Mouse (Mus musculus) lung, postnatal 10 days (tissue): Measurements from ENCODE around the gene Arsb.
A peak's percentile ranks its signal among the peaks of the same experiment; 100 is the strongest.
"Not testable (repeated sequence)": the region's sequence is repeated elsewhere in the genome, so short reads cannot be mapped to it uniquely, and the experiment has no call there.

ENCODE experiments used
- DNase-seq: peaks from one replicate; pipeline ENCODE4 v3.0.0; 2021

Gene Arsb

GRCm38 (mm10) chr13:93792945-93793642 lies 21.7 kb downstream of the Arsb start:
- DNase-seq, result peak; percentile 76

DNA sequence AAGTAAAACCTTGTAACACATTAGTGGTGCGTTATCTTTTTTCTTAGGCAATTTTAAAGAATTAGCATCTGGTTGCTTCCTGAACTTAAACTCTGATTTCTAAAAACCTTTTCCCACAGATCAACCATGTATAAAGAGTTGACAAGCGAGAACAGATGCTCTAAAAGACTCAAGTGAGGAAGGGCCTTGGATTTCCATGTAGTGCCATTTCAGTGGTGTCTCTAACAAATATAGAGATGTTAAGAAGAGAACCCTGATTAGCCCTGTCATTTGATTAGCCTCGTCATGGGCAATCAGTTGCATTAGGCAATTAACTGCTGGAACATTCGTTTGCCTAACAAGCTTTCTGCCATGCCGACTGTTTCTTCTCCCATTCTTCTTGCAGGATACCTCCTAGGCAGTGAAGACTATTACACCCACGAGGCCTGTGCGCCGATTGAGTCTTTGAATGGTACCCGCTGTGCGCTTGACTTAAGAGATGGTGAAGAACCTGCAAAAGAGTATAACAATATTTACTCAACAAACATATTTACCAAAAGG lies 22.3 kb downstream of the Arsb start:
- no peak for DNase-seq

DNA sequence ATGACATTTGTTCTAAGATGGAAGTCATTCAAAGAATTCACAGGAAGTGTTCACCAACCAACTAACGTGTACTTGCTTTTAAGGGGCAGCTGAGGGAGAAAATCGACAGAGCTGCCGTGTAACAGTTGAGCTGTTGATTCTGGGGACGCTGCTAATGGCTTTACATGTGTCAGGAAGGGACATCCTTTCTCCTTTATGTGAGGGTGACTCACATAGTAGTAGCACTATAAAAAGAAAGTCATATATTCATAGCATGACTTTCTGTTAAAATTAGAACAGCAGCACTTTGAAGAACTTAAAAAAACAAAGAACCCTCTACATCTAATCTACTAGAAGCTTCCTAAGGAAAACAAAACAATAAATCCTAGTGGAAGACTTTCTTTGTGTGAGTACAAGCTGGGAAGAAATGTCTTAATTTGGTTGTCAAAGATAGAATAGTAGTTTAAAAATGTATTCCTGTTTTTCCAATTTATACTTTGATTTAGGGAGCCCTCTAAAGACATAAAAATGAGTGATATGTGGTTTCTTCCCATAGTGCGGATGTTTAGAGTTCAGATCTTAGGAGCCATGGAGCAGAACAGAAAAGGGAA lies 25.7 kb downstream of the Arsb start:
- no peak for DNase-seq

- not testable (repeated sequence) for DNase-seq
Observed at GRCm38 (mm10) chr13:93810311-93810710, 38.9 kb downstream of the Arsb start.

DNA sequence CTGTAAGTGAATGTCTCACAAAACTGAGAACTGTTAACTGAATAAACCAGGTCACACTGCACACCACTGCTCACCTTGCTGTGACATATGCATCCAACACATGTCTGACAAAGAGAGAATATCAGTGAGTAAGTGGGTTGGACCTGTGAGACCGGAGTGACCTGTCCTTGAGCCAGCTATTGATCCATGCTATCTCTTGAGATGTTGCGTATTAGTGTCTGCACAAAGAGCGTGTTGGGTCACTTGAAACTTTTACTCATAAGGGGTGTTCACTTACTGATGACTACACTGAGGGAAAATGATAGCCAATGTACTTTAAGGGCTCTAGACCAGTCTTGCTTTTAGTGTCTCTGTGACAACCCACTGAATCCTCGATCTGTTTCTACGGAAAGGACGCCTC lies 42.7 kb downstream of the Arsb start:
- no peak for DNase-seq

DNA sequence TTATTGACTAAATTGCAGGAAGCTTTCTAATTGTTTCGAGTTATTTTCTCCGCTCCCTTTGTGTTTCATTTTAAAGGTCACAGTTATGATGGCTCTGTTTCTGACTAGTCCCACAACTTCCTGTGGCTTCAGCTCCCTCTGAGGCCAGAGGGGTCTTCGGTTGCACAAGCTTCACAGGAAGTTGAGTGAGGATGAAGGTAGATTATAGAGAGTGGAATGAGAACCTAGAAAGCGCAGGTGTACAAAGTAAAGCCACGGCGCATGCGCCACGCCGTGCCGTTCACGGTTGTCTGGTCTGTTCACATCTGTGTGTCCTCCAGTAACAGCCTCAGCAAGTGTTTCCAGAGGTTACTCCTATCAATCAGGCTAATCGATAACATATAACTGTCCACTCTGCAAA lies 43.2 kb downstream of the Arsb start:
- DNase-seq, result no peak

DNA sequence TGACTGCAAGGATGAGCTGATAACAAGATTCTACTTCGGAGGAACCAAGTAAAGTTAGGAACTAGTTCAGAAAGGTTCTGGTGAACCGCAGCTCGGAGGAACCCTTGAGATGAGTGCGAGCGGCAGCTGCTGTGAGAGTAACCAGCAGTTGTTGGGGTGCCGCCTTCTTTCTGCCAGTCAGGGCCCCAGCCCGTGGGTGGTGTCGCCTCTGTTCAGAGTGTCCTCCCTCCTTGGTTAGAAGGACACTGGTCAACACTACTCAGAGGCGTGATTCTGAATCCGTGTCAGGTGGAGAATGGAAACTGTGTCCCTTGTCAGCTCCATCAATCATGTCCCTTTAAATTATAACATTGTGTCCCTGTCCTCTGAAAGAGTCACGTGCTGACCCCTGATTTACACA lies 43.7 kb downstream of the Arsb start:
- no peak for DNase-seq

DNA sequence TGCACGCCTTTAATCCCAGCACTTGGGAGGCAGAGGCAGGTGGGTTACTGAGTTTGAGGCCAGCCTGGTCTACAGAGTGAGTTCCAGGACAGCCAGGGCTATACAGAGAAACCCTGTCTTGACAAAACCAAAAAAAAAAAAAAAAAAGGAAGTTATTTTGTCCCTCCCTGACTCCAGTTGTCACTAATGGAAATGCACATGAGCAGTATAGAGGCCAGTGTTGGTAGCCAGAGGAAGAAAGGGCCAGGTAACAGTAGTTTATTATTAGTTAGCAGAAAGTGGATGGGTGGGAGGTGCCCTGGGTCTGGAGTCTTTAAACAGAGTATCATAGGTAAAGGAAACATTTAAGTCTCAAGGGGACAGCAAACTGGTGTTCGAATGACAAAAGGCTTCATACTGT lies 44.7 kb downstream of the Arsb start:
- DNase-seq, result no peak

DNA sequence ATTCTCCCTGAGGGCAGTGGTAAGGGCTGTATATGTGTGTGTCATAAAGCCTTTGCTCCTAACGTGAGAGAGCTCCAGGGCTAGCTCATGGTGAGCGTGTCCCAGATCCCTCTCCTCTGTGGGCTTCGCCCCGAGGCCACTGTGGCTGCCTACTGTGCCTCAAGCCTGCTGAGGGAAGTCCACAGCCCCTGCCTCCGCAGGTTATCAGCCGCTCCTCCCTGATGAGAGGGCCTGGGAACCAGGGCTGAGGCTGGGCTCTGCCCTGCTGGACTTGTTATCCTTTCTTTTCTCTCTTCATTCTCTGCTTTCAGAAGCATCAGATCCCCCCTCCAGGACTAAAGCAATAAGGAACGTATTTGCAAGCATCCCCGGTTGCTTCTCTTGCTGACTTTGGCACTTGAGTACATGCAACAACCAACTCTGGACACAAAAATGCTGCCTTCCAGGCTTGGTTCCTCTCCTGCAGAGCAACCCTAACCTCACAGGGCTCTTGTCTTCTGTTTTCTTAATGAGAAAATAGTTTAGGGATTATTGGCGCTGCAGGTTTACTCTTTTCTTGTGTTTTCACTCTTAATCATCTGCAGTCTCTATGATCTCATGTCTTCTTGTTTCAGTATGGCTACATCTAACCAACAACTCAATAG lies 45.4 kb downstream of the Arsb start:
- DNase-seq, result no peak

DNA sequence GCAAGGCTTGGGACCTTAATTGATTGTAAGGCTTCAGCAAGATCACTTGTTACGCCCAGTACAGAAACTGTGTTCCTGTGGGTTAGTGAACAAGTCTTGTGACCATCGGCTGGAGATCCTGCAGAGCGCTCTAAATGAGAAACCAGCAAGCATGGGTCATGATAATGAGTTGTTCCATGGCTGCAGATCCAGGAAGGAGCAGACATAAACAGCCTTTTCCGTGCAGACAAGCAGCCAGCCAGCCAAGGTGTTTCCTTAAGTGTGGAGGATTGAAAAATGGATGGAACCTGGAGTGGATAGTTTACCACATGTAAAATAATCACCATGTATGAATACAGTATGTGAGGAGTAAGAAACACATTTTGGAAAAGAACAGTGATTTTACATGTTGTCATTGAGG lies 48.7 kb downstream of the Arsb start:
- no peak for DNase-seq

GRCm38 (mm10) chr13:93822001-93822400 lies 50.6 kb downstream of the Arsb start:
- DNase-seq, result peak; percentile 47

- no peak for DNase-seq
Observed at GRCm38 (mm10) chr13:93825792-93826558, 54.5 kb downstream of the Arsb start.

DNA sequence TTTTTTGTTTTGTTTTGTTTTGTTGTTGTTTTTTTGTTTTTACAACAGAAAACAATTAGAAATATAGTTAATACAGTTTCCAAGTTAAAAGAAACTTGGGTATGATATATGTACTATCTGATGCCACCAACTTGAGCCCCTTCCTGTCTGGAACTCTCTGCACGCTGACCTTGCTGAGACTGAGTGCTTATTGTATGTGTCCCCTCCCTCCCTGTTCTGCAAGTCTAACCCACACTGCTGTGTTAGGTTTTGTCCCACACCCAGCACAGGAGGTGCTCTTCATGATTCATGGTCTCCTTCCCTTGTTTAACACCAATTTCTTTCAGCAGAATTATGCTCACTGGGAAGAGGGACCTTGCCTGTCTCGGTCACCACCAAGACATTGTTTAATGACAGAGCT lies 56.3 kb downstream of the Arsb start:
- DNase-seq, result no peak

GRCm38 (mm10) chr13:93829565-93830293 lies 58.3 kb downstream of the Arsb start:
- DNase-seq, result no peak

- DNase-seq, result no peak
Observed at GRCm38 (mm10) chr13:93830294-93830645, 58.8 kb downstream of the Arsb start.

GRCm38 (mm10) chr13:93837481-93838225 lies 66.2 kb downstream of the Arsb start:
- no peak for DNase-seq

DNA sequence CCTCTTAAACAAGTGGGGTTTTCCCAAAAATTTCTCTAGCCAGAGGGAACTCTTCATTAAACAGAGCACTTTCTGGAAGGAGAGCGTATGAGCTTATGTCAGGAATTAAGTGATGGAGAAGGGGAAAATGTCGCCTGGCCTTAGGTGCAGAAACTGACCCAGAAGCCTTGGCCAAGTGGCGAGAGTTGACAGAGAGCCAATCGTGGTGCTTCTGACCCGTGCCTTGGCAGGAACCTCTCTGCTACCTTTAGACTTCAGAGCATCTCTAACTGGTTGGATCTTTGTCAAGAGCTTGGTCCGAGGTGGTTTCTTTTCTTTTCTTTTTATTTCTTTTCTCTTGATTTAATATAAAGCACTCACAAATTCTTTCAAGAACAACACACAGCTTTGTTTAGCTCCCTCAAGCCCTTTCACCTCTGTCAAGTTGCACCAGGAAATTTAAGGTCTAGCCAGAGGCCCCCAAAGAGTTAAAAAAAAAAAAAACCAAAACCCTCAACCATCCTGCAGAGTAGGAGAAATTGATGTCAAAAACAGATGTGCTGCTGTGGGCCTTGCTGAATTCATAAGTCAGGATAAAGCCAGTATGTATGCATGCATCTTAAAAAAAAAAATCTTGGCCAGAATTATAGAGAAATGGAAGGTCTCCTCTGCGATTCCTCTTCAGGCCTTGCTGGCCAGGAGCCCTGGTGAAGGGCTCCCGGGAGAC lies 67.2 kb downstream of the Arsb start:
- DNase-seq, result no peak

- peak; percentile 78 for DNase-seq
Observed at GRCm38 (mm10) chr13:93839137-93839630, 67.8 kb downstream of the Arsb start.

DNA sequence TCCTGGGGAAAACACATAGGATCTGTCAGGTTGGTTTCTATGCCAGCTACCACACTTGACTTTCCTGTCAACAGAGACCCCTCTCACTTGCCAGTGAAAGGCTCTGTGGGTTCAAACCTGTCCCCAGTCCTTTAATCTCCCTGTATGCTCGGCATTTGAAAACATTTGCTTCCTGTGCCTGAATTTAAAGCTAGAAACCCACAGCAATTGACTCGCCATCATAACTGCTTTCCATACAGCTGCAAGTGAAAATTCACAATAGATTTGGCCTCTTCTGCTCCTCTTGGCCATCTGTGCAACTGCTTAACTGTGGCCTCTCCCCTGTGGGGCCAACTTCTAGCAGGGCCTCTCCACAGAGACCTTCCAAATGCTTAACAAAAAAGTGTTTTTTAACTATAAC lies 68.3 kb downstream of the Arsb start:
- no peak for DNase-seq

DNA sequence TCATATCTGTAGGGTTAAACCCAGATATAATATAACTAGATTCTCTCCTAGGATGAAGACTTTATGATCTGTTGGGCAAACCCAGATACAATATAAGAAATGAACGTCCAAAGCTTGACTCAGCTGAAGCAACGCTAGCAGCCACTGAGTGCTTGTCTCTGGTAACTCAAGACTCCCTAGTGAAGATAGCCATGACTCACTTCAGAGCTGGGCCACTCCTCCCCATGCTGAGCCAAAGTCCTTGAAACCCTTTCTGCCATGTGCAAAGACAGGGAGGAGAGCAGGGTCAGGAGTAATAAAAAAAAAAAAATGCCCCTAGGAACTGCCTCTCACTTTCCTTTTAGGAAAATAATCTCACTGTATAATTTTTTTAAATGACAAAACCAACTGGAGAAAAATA lies 68.7 kb downstream of the Arsb start:
- no peak for DNase-seq

DNA sequence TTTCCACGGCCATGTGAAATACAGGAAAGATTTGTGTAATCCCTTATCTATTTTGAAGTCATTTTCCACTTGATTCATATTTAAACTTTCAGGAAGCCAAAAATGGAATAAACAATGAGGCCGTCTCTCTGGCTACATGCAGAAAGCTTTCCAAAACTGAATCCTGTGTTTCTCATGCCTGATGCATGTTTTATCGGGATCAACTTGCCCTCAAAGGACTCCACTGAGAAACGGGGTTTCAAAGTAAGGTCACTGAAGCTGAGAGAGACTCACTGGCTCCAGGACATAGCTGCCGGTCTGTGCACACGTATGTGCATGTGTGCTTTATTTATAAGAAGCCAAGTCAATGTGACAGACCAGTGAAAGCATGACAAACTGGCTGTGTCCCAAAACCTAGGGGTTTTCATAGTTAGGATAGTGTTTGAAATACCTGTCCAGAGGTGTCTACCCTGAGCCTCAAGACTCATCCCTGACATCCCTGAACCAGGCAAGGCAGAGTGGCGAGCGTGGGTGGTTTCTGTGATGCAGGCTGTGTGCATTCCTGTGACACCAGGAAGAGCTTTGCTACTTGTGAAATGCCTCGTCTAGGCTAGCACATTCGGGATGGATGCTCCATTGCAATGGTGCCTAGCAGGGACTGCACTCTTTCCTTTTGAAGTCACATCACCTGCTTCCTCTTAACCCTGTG lies 75.5 kb downstream of the Arsb start:
- no peak for DNase-seq
